In the genomic region with DNA sequence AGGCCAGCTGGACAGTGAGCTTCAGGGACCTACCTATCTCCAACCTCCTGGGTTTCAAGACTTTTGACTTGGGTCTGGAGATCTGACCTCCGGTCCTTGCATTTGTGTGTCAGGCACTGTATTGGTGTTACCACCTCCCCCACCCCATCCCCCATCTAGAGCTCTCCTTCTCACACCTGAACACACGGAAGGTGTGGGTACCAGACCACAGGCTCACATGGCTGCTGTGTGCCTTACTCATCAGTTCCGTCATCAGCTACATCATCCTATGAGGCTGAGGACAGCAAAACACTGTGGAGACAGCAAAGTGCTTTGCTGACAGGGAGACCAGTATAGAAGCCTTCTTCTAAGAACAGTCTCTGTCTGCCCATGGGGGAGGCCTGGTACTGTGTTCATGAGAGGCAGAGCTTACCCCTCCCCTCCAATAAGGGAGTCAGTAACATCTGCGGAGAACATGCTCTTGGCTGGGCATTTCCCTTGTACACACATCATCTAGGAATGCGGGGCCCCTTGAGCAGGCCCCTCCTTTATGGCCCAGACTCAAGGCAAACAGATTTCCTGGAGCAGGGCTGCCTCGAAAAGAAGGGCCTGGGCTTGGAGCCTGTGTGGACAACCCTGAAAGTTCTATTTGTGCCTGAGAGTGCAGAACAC, we compare ENCODE assay signal across 8 mouse cellular contexts. TPM values are rescaled to one million over a fixed set of nuclear protein-coding genes. Genes with fewer than 3 reads are reported as not detected.
A peak's percentile ranks its signal among the peaks of the same experiment; 100 is the strongest.
DNase-seq lines count a peak whose midpoint lies in the region; TF ChIP-seq lines count a peak whose summit lies in the region.

No protein-coding gene starts in this region.

- no peak for TF ChIP-seq POLR2A in lung, adult 2 months (IDR thresholded peaks at IDR 0.05; ENCODE audit: borderline replicate concordance, extremely low read depth, low read depth, low read length)

- DNase-seq in adrenal gland, adult 8-10 months: peak; percentile 20
- DNase-seq in adrenal gland, postnatal 25 days: no peak
- peak; percentile 48 for DNase-seq in forelimb bud, embryonic 11.5 days (ENCODE audit: low read depth, low spot score)
- DNase-seq in induced T-regulatory cell, adult 2 months (ENCODE audit: low read depth): peak; percentile 67
- peak; percentile 54 for DNase-seq in lung, adult 2 months
- no peak for DNase-seq in cerebellum, adult 9-10 months
- DNase-seq in right cerebral cortex, postnatal 25 days: no peak
- DNase-seq in layer of hippocampus, adult 11-12 months (ENCODE audit: low spot score): no peak

- H3K4me3 ChIP-seq in lung, adult 2 months (replicated peaks; ENCODE audit: extremely low read depth, low read depth, low read length): no peak overlapping the region

- no peak for TF ChIP-seq CTCF in lung, adult 2 months (IDR thresholded peaks at IDR 0.05; ENCODE audit: insufficient read depth, low read length)

- H3K4me1 ChIP-seq in lung, adult 2 months (ENCODE audit: control insufficient read depth, insufficient read depth, low read length): no peaks in the 10 kb centered on the region

- 41% methylated on average over 6 of the region's 6 CpGs for WGBS in lung, adult 2 months

RNA-seq across cellular contexts. Expression of a gene that starts 19.6 kb away (rescaled TPM):
- 10 to 100 TPM; 11.5 to 15.9 (median 13.7) TPM for total RNA-seq in adrenal gland, adult 8-10 months (2022)
- total RNA-seq in adrenal gland, postnatal 25 days (2021): 15.3 and 16.2 TPM in 2 replicates
- polyA plus RNA-seq in lung, adult 2 months (2012; rRNA removed): 8.8 and 11.8 TPM in 2 replicates

Comparison
In these comparisons a context has a peak if more than half of its experiments do, and no peak if none do; other contexts are left out.
1. DNase-seq: peak in adrenal gland, adult 8-10 months (single experiment), forelimb bud, embryonic 11.5 days (single experiment), induced T-regulatory cell, adult 2 months (single experiment) and lung, adult 2 months (single experiment); none in adrenal gland, postnatal 25 days (single experiment), cerebellum, adult 9-10 months (single experiment), right cerebral cortex, postnatal 25 days (single experiment) and layer of hippocampus, adult 11-12 months (single experiment).